In the genomic region with DNA sequence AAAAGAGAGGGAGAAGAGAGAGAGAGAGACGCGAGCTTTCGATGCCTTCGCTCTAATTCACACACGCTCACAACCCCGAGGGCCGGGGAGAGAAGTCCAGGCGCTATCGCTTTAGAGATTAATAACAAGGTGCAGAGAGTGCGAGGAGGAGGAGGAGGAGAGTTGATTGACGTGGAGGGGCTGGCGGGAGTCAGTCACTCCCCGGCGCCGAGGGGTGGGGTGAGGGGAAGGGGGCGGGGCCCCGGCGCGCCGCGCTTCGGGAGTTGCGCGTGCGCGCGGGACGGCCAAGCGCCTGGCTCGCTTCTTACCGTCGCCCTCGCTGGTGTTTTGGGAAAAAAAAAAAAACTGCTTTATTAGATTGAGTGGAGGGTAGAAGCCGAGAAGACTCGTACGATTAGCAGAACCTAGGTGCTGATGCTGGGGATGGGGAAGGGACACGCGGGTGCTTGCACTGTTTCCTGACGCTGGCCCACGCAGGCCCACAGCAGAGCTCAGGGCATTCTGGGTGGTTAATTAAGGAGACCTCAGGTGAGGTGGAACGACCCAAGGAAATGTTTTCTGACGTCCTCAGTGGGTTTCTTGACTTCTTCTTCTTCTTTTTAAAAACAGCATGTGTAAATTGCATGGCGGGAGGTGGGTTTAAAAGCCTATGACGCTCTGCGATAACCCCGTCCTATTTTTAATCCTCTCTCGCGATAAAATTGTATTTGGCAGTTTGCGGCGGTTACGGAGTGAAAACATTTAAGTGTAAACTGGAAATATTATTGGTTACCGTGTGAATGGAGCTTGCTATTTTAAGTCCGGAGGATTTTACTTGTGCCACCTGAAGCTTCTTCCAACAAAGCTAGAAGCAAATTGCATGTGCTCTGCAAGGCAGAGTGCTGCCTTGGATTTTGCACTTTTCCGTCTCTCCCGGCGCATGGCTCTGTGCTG, we compare ENCODE assay signal across 8 mouse cellular contexts. TPM values are rescaled to one million over a fixed set of nuclear protein-coding genes. Genes with fewer than 3 reads are reported as not detected.
DNase-seq lines count a peak whose midpoint lies in the region; ATAC-seq and TF ChIP-seq lines count a peak whose summit lies in the region.

No protein-coding gene starts in this region.

- H3K4me3 ChIP-seq in gastrocnemius, adult 2 months, result peak overlapping the region; percentile 95
- peak overlapping the region; percentile 69 for H3K4me3 ChIP-seq in hindbrain, postnatal 0 days (ENCODE audit: low read length)
- H3K4me3 ChIP-seq in left cerebral cortex, adult 2 months, result peak overlapping the region; percentile 83
- peak overlapping the region; percentile 99 for H3K4me3 ChIP-seq in megakaryocyte, embryonic 14.5 days (replicated peaks)

- H3K27me3 ChIP-seq in hindbrain, postnatal 0 days (ENCODE audit: insufficient read depth, low read length), result no peaks in the 10 kb centered on the region
- no peaks in the 10 kb centered on the region for H3K27me3 ChIP-seq in megakaryocyte, embryonic 14.5 days (replicated peaks)

- WGBS in hindbrain, postnatal 0 days, result under 1% methylated on average over 55 of the region's 56 CpGs

- intact Hi-C loops in gastrocnemius, adult 2 months (cut with DNase I), result loop anchor here (2.0 to 5.0 kb wide), 2 partner anchors 46 to 55 kb away; a partner anchor contains a TSS
- intact Hi-C loops in left cerebral cortex, adult 2 months (cut with DNase I), result loop anchor here (1.0 to 5.0 kb wide), 2 partner anchors 48 to 950 kb away; a partner anchor contains a TSS

- H3K27ac ChIP-seq in gastrocnemius, adult 2 months, result peak overlapping the region; percentile 98
- H3K27ac ChIP-seq in hindbrain, postnatal 0 days, result peak overlapping the region; percentile 98
- H3K27ac ChIP-seq in left cerebral cortex, adult 2 months, result peak overlapping the region; percentile 97

- H3K9ac ChIP-seq in hindbrain, postnatal 0 days (replicated peaks; ENCODE audit: low read length), result peak overlapping the region; percentile 97

- H3K9me3 ChIP-seq in hindbrain, postnatal 0 days (ENCODE audit: low read length), result no peaks in the 10 kb centered on the region
- peaks cover 7% of the 10 kb centered on the region for H3K9me3 ChIP-seq in megakaryocyte, embryonic 14.5 days

- peak; percentile 89 for DNase-seq in ZHBTc4 (ENCODE audit: low read depth, low spot score)
- DNase-seq in gastrocnemius, adult 2 months, result peak; percentile 92
- DNase-seq in hindbrain, postnatal 0 days (ENCODE audit: low spot score), result peak; percentile 94
- peak; percentile 67 to 78 for DNase-seq in left cerebral cortex, adult 2 months (ENCODE audit: extremely low spot score in 1 of 2, low spot score in 2 of 2)
- peak; percentile 88 to 89 for DNase-seq in right cerebral cortex, postnatal 10 days (ENCODE audit: low spot score in 2 of 2)
- DNase-seq in urinary bladder, postnatal 25 days (ENCODE audit: low spot score), result peak; percentile 76

- peak overlapping the region; percentile 76 for H3K4me2 ChIP-seq in hindbrain, postnatal 0 days (ENCODE audit: low read depth, low read length)

- H3K36me3 ChIP-seq in hindbrain, postnatal 0 days (ENCODE audit: insufficient read depth, low read length), result no peaks in the 10 kb centered on the region
- H3K36me3 ChIP-seq in megakaryocyte, embryonic 14.5 days (replicated peaks; ENCODE audit: low read length), result peaks cover 6% of the 10 kb centered on the region

- no peaks in the 10 kb centered on the region for H3K4me1 ChIP-seq in hindbrain, postnatal 0 days (ENCODE audit: insufficient read depth, low read length)
- peaks cover 16% of the 10 kb centered on the region for H3K4me1 ChIP-seq in megakaryocyte, embryonic 14.5 days

- no peak for TF ChIP-seq CTCF in gastrocnemius, adult 2 months (IDR thresholded peaks at IDR 0.05)
- TF ChIP-seq CTCF in hindbrain, postnatal 0 days (IDR thresholded peaks at IDR 0.05; ENCODE audit: low read depth), result no peak
- TF ChIP-seq CTCF in left cerebral cortex, adult 2 months (IDR thresholded peaks at IDR 0.05), result no peak

- ATAC-seq in common myeloid progenitor, adult 5-6 weeks (replicated peaks; ENCODE audit: low read depth, poor library complexity, severe bottlenecking), result peak; percentile 55
- peak; percentile 90 for ATAC-seq in hindbrain, postnatal 0 days

RNA-seq across cellular contexts. Expression of a gene that starts 1.3 kb away (rescaled TPM):
- total RNA-seq in common myeloid progenitor, adult 5-6 weeks (2017), result 84.6 and 130 TPM in 2 replicates
- 10 to 100 TPM; 27.9 to 33.4 TPM for total RNA-seq in gastrocnemius, adult 2 months (2021)
- 17.7 and 24.0 TPM in 2 replicates for total RNA-seq in hindbrain, postnatal 0 days (2014; rRNA removed)
- polyA plus RNA-seq in hindbrain, postnatal 0 days (2015; fragmentation: Nextera tagmentation; extraction: Ambion mirVana), result 17.8 and 21.1 TPM in 2 replicates
- total RNA-seq in left cerebral cortex, adult 2 months (2021), result 10 to 100 TPM; 73.4 to 78.3 TPM
- polyA plus RNA-seq in megakaryocyte, embryonic 14.5 days (2012; ENCODE audit: insufficient read depth, low replicate concordance), result 0.35 and 1.6 TPM in 2 replicates

RNA-seq across cellular contexts. Expression of a gene that starts 46.6 kb away (rescaled TPM):
- 47.1 and 47.7 TPM in 2 replicates for total RNA-seq in common myeloid progenitor, adult 5-6 weeks (2017)
- total RNA-seq in gastrocnemius, adult 2 months (2021), result 10 to 100 TPM; 22.6 to 28.4 TPM
- 13.7 and 16.8 TPM in 2 replicates for total RNA-seq in hindbrain, postnatal 0 days (2014; rRNA removed)
- 12.3 and 14.2 TPM in 2 replicates for polyA plus RNA-seq in hindbrain, postnatal 0 days (2015; fragmentation: Nextera tagmentation; extraction: Ambion mirVana)
- 10 to 100 TPM; 14.1 to 15.1 TPM for total RNA-seq in left cerebral cortex, adult 2 months (2021)
- 1.1 TPM in 1 of 2 replicates, not detected in the other for polyA plus RNA-seq in megakaryocyte, embryonic 14.5 days (2012; ENCODE audit: insufficient read depth, low replicate concordance)

Comparison
In these comparisons a context has a peak if more than half of its experiments do, and no peak if none do; other contexts are left out.
1. Peak in every context shown above with its lines: DNase-seq, ATAC-seq, H3K4me3 ChIP-seq and H3K27ac ChIP-seq.